Mouse (Mus musculus) limb, embryonic 14.5 days (tissue): ENCODE results near the gene Akap13. TPM values are rescaled to one million over a fixed set of nuclear protein-coding genes. Genes with fewer than 3 reads are reported as not detected.

Experiments used
- ATAC-seq: fragments of 200-750 bp; cut with Nextera tagmentation; 2 replicates; pipeline ENCODE4 v1.8.0; 2017; ENCODE audit warnings: low read depth, moderate number of reproducible peaks, moderate TSS enrichment; ENCODE audit not compliant: low FRiP score
- DNase-seq: peaks from one replicate; pipeline ENCODE4 v3.0.0-alpha.2; 2015; ENCODE audit warnings: low spot score
- H3K27ac ChIP-seq: fragments of 300-500 bp; sonication (generic); replicated peaks from 2 replicates; pipeline ENCODE4 v1.5.1; 2014; ENCODE audit warnings: low read depth, mild to moderate bottlenecking, low read length, moderate library complexity, mixed read lengths
- H3K27me3 ChIP-seq: fragments of 300-500 bp; sonication (generic); 2 replicates; pipeline ENCODE4 v1.6.1; 2014; ENCODE audit warnings: low read length, mixed read lengths; ENCODE audit not compliant: control insufficient read depth, insufficient read depth
- H3K36me3 ChIP-seq: fragments of 300-500 bp; sonication (generic); 2 replicates; pipeline ENCODE4 v1.6.1; 2014; ENCODE audit warnings: mild to moderate bottlenecking, low read length, moderate library complexity, mixed read lengths; ENCODE audit not compliant: control insufficient read depth, insufficient read depth
- H3K4me1 ChIP-seq: fragments of 300-500 bp; sonication (generic); 2 replicates; pipeline ENCODE4 v1.6.1; 2014; ENCODE audit warnings: antibody characterized with exemption, low read length, mixed read lengths; ENCODE audit not compliant: control insufficient read depth, insufficient read depth
- H3K4me2 ChIP-seq: fragments of 300-500 bp; sonication (generic); replicated peaks from 2 replicates; pipeline ENCODE4 v1.6.1; 2014; ENCODE audit warnings: low read depth, mild to moderate bottlenecking, low read length, moderate library complexity; ENCODE audit not compliant: severe bottlenecking
- H3K4me3 ChIP-seq: fragments of 300-500 bp; sonication (generic); replicated peaks from 2 replicates; pipeline ENCODE4 v1.5.1; 2014; ENCODE audit warnings: low read length
- H3K9ac ChIP-seq: fragments of 300-500 bp; sonication (generic); 2 replicates; pipeline ENCODE4 v1.6.1; 2014; ENCODE audit warnings: mild to moderate bottlenecking, low read depth, low read length, moderate library complexity; ENCODE audit not compliant: severe bottlenecking
- H3K9me3 ChIP-seq: fragments of 300-500 bp; sonication (generic); 2 replicates; pipeline ENCODE4 v1.6.1; 2016; ENCODE audit warnings: low read length; ENCODE audit not compliant: control insufficient read depth
- POLR2A ChIP-seq: fragments of 200-500 bp; IDR thresholded peaks from 2 replicates; pipeline ENCODE4 v1.8.0; 2012; ENCODE audit warnings: inconsistent platforms, mild to moderate bottlenecking, moderate library complexity, borderline replicate concordance; ENCODE audit not compliant: insufficient read depth, insufficient read length; ENCODE audit errors: extremely low read depth
- WGBS: fragments of 180-500 bp; shearing (Covaris S2); extraction: QIAGEN DNeasy Blood & Tissue Kit; methylation state at CpG from one replicate; pipeline ENCODE4 v1.1.7; 2014; 5-methylcytosine and 5-hydroxymethylcytosine counted together
- polyA plus RNA-seq, 2 experiments: library from polyadenylated mRNA; depleted of rRNA in 1 of 2; stranded (reverse) in 1 of 2; unstranded in 1 of 2; fragments of >200 nt; fragmentation: Nextera tagmentation in 1 of 2; extraction: Ambion mirVana in 1 of 2; gene quantifications; 2 replicates each; pipeline versions ENCODE4 v1.2.1 to v1.2.3; 2012 to 2014

Gene Akap13
- polyA plus RNA-seq (2012; rRNA removed) = 18.7 and 20.3 TPM in 2 replicates
- 50.3 and 51.4 TPM in 2 replicates for polyA plus RNA-seq (2014; fragmentation: Nextera tagmentation; extraction: Ambion mirVana)

DNA sequence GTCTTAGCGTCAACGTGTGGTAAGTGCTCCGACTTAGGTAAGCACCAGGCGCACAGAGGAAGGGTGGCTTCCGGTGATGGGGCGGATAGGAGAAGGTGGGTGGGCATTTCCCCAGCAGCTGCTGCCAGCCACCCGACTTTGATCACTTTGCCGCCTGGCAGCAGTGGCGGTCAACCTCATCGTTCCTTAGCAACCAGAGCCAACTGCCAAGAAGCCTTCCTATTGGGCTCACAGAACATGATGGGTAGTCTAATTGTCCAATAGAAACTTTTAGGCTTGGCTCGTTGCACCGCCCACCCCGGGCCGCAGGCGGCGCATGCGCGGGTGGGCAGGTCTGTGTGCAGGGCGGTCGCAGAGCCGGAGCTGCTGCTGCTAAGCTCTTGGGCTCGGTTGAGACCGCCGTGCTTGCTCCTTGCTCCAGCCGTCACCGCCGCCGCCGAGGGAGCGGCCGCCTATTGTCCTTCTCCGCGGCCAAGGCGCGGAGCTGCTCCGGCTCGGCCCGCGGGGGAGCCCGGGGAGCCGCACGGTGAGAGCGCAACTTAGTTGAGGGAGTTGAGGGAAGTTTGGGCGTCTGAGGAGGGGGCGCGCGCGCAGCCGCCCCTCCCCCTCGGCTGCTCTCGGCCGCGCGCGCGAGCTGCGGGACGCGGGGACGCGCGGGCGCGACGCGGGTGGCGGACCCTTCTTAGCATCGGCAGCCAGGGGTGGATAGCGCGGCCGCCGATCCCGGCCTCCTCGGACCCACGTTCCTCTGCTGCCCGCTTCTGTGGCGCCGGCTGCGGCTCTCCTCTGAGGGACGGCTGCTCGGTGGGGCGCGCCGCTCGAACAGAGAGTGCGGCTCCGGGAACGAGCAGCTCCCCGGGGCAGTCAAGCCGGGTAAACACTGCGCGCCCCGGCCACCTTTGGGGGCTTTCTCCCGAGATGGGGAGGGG is at the start of gene Akap13:
Gene Akap13 (plus strand): TSS at position 312 of the 929 bp plus-strand sequence.
- WGBS = under 1% methylated on average over 73 of the region's 94 CpGs
- peak within 1 kb of the TSS; percentile 99 for H3K27ac ChIP-seq
- DNase-seq = peak; percentile 97
- H3K27me3 ChIP-seq = no peaks in the 10 kb centered on the region
- H3K4me3 ChIP-seq = peak within 1 kb of the TSS; percentile 89
- H3K9ac ChIP-seq = peak within 1 kb of the TSS; percentile 93
- peak; percentile 96 for TF ChIP-seq POLR2A
- ATAC-seq = peak; percentile 99
- no peaks in the 10 kb centered on the region for H3K9me3 ChIP-seq
- H3K4me1 ChIP-seq = peaks cover 9% of the 10 kb centered on the region
- H3K4me2 ChIP-seq = peak within 1 kb of the TSS; percentile 75
- no peaks in the 10 kb centered on the region for H3K36me3 ChIP-seq

DNA sequence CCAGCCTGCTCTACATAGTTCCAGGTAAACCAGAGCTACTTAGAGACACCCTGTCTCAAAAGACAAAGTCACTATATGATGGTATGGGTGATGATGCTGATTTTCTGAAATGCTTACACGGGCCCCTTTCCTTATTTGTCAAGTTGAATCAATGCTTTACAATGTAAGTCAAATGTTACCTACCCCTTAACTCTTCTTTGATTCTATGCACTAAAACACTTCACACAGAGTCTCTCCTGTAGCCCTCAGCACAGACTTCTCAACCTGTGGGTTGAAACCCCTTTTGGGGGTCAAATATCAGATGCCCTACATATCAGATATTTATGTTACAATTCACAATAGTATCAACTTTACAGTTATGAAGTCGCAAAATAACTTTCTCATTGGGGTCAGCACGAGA is 44.7 kb upstream of the Akap13 start:
- Histone ChIP-seq H3K27ac (no peak overlapping the region), H3K4me1 (peaks cover 2% of the 10 kb centered on the region; the same call in 1 of the 2 replicates), H3K27me3 (no peaks in the 10 kb centered on the region), H3K36me3 (no peaks in the 10 kb centered on the region), H3K4me2 (no peak overlapping the region), H3K9ac (no peak overlapping the region), H3K4me3 (no peak overlapping the region), H3K9me3 (no peaks in the 10 kb centered on the region)
- no peak for TF ChIP-seq POLR2A
- WGBS = 70% methylated on average over 3 of the region's 3 CpGs
- no peak for DNase-seq
- ATAC-seq = no peak

DNA sequence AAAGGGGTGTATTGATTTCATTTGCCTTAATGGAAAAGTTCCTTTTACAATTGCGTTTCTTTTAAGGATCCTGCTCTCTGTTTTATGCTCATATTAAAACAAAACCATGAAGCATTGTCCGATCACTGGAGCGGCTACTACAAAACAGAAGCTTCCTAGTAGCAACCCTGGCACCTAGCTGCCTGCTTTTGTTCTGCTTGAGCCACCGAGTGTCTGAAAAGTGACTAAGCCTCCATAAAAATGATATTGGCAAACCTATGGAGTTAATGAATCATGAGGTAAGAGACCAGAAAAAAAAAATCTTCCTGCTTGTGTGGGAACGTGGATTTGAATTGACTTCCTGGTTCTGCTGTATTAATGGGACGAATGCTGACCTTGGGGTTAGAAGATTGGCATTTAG is 44.1 kb upstream of the Akap13 start:
- DNase-seq = no peak
- H3K27ac ChIP-seq = no peak overlapping the region
- no peaks in the 10 kb centered on the region for H3K9me3 ChIP-seq
- no peaks in the 10 kb centered on the region for H3K36me3 ChIP-seq
- peaks cover 2% of the 10 kb centered on the region; the same call in 1 of the 2 replicates for H3K4me1 ChIP-seq
- no peak overlapping the region for H3K4me2 ChIP-seq
- 54% methylated on average over 6 of the region's 6 CpGs for WGBS
- H3K27me3 ChIP-seq = no peaks in the 10 kb centered on the region
- H3K9ac ChIP-seq = no peak overlapping the region
- H3K4me3 ChIP-seq = no peak overlapping the region
- no peak for TF ChIP-seq POLR2A
- ATAC-seq = no peak

DNA sequence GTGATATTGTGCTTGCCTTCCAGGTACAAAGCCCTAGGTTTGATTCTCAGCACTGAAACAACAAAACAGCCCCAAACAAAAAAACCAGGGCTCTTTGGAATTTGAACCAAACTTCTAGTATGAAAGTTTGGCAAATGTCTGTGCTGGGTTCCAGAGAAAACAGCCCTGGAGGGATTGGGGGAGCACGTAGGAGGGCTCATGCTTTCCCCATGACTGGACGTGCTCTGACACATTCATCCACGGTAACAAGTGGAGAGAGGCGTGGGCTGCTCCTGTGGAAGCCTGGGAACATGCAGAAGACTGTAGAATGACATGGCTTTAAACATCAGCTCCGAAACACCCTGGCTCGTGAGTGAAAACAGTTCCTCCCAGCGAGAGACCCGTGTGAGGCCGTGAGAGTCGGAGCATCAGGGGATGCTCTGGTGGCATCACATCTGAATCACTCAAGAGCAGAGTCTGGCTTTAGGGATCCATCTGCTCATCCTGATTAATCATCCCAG is 43.3 kb upstream of the Akap13 start:
- H3K4me3 ChIP-seq = no peak overlapping the region
- H3K9me3 ChIP-seq = no peaks in the 10 kb centered on the region
- no peak overlapping the region for H3K4me2 ChIP-seq
- H3K36me3 ChIP-seq = no peaks in the 10 kb centered on the region
- TF ChIP-seq POLR2A = no peak
- H3K9ac ChIP-seq = no peak overlapping the region
- 84% methylated on average over 10 of the region's 10 CpGs for WGBS
- H3K27me3 ChIP-seq = no peaks in the 10 kb centered on the region
- H3K27ac ChIP-seq = no peak overlapping the region
- ATAC-seq (no peak), DNase-seq (no peak)
- peaks cover 2% of the 10 kb centered on the region; the same call in 1 of the 2 replicates for H3K4me1 ChIP-seq

DNA sequence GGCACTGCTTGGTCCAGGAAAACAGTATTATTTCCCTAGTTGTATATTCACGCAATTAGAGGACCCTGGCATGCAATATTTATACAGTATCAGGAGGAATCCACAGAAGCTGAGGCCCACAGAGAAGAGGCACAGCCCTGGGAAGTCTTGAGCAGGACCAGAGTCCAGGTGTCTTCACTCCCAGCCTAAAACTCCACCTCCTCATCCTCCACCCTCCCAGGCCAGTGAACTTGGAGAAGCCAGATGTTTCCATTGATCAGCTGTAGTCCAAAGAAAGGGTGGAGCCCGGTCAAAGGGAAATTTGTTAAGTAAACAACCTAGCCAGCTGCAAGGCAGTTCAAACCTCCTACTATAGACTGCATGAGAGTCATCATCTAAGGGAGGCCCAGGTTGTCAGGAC is 42.8 kb upstream of the Akap13 start:
- 60% methylated on average over 2 of the region's 2 CpGs for WGBS
- TF ChIP-seq POLR2A = no peak
- Histone ChIP-seq H3K27ac (no peak overlapping the region), H3K9me3 (no peaks in the 10 kb centered on the region), H3K36me3 (no peaks in the 10 kb centered on the region), H3K4me2 (no peak overlapping the region), H3K4me3 (no peak overlapping the region), H3K4me1 (peaks cover 2% of the 10 kb centered on the region; the same call in 1 of the 2 replicates), H3K9ac (no peak overlapping the region), H3K27me3 (no peaks in the 10 kb centered on the region)
- DNase-seq = no peak
- ATAC-seq = no peak
